Mouse (Mus musculus) heart, adult 2 months (tissue): Measurements from ENCODE around the gene Myo1d. TPM values are rescaled to one million over a fixed set of nuclear protein-coding genes. Genes with fewer than 3 reads are reported as not detected.

Source experiments
- DNase-seq, 2 experiments: peaks; one replicate each; pipeline ENCODE4 v3.0.0; 2021
- H3K27ac ChIP-seq: fragments of 200-600 bp; 2 replicates; pipeline ENCODE4 v1.8.1; 2022
- H3K27me3 ChIP-seq: fragments of 200-500 bp; 2 replicates; pipeline ENCODE4 v1.6.1; 2012; ENCODE audit warnings: mild to moderate bottlenecking, low read length, inconsistent platforms, mixed read lengths; ENCODE audit not compliant: control insufficient read depth, insufficient read depth
- H3K36me3 ChIP-seq: fragments of 200-500 bp; 2 replicates; pipeline ENCODE4 v1.6.1; 2012; ENCODE audit warnings: low read length, inconsistent platforms; ENCODE audit not compliant: control insufficient read depth, insufficient read depth
- H3K4me1 ChIP-seq: fragments of 200-500 bp; 2 replicates; pipeline ENCODE4 v1.6.1; 2011; ENCODE audit warnings: low read length; ENCODE audit not compliant: control insufficient read depth, insufficient read depth
- H3K4me3 ChIP-seq: fragments of 200-600 bp; 2 replicates; pipeline ENCODE4 v1.8.1; 2022
- H3K79me2 ChIP-seq: fragments of 200-500 bp; replicated peaks from 2 replicates; pipeline ENCODE4 v1.6.1; 2012; ENCODE audit warnings: mild to moderate bottlenecking, inconsistent platforms, low read length, moderate library complexity, mixed read lengths; ENCODE audit not compliant: control insufficient read depth, insufficient read depth
- H3K9ac ChIP-seq: fragments of 200-500 bp; 2 replicates; pipeline ENCODE4 v1.6.1; 2012; ENCODE audit warnings: low read depth, mild to moderate bottlenecking, control low read depth, inconsistent platforms, low read length, mixed read lengths
- CTCF ChIP-seq: fragments of 200-600 bp; IDR thresholded peaks from 2 replicates; pipeline ENCODE4 v1.8.1; 2022; ENCODE audit warnings: antibody characterized with exemption, mild to moderate bottlenecking, moderate library complexity
- EP300 ChIP-seq: fragments of 200-500 bp; IDR thresholded peaks from 2 replicates; pipeline ENCODE4 v1.6.1; 2011; ENCODE audit warnings: low read depth, low read length, control low read depth; ENCODE audit not compliant: insufficient read depth
- POLR2A ChIP-seq: fragments of 200-500 bp; IDR thresholded peaks from 2 replicates; pipeline ENCODE4 v1.6.1; 2011; ENCODE audit warnings: mild to moderate bottlenecking, low read depth, low read length, control low read depth; ENCODE audit not compliant: insufficient read depth
- WGBS: fragments of 180-500 bp; shearing (Covaris S2); methylation state at CpG from one replicate; pipeline ENCODE4 v1.1.7; 2018; 5-methylcytosine and 5-hydroxymethylcytosine counted together
- intact Hi-C: fragments of 180-260 bp; cut with DNase I; formaldehyde crosslinking; loops from one replicate; pipeline ENCODE4 v1.15.1; 2025
- polyA plus RNA-seq: library from polyadenylated mRNA; depleted of rRNA; stranded (reverse); fragments of >200 nt; gene quantifications from 2 replicates; pipeline ENCODE4 v1.2.3, GENCODE M21; 2012
- total RNA-seq, 2 experiments: library from RNA; stranded (reverse); gene quantifications; 2 replicates each; pipeline ENCODE4 v1.2.3; 2021

The Myo1d gene
- total and polyA plus RNA-seq, 3 experiments: 8.2 to 10.0 (median 9.3) TPM

DNA sequence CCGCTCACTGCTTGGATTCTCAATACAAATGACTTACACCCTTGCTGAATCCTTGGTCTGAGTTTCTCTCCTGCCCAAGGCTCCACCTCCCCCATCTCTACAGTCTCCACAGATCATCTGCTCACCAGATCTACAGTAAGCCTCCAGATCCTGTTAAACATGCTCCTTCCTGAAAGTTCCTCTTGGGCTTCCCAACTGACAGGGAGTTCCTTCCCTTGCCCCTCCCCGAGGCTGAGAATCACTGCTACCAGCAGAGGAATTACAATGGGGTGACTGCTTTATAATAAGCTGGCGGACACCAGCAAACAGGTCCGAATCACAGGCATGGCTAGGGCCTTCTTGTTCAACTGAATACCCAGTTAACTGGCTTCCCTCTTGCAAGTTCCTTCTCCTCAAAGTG lies 256.4 kb downstream of the Myo1d start:
- intact Hi-C loops: loop anchor here (5.0 kb wide), 1 partner anchor 46 kb away; the partner anchor contains the start of gene Cdk5r1
- H3K27me3 ChIP-seq: no peaks in the 10 kb centered on the region
- no peak overlapping the region for H3K9ac ChIP-seq
- 50% methylated on average over 4 of the region's 4 CpGs for WGBS
- H3K4me1 ChIP-seq: peaks cover 9% of the 10 kb centered on the region
- peak in 1 of 2 experiments; percentile 27 for DNase-seq
- peaks cover 2% of the 10 kb centered on the region for H3K36me3 ChIP-seq
- no peak overlapping the region for H3K4me3 ChIP-seq
- H3K27ac ChIP-seq: peak overlapping the region; percentile 57
- no peaks in the 10 kb centered on the region for H3K79me2 ChIP-seq
- TF ChIP-seq EP300 (no peak), POLR2A (0 out of 2 replicates have a peak, but pooled peaks have one; percentile 16)

DNA sequence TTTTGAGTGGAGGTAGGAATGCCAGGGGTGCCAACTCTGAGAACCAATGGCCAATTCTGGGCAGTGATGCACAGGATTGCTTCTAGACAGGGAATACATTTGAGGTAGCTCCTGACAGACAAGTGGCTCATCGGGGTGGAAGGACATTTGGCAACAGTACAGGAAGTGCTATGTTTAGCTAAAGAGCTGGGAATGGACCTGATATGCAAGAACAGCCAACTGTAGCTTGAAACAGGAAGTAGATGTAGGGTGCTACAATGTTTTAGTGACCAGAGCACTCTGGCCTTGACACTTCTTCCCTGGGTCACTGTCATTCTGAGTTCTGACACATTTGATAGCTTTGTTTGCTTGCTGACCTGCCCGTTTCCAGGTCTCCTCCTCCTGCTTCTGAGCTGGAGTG lies 257.0 kb downstream of the Myo1d start:
- Histone ChIP-seq H3K79me2 (no peaks in the 10 kb centered on the region), H3K27me3 (no peaks in the 10 kb centered on the region), H3K27ac (peak overlapping the region; percentile 57), H3K36me3 (peaks cover 2% of the 10 kb centered on the region), H3K4me3 (no peak overlapping the region), H3K9ac (no peak overlapping the region), H3K4me1 (peaks cover 9% of the 10 kb centered on the region)
- DNase-seq: peak in 1 of 2 experiments; percentile 32
- TF ChIP-seq EP300: no peak
- no peak for TF ChIP-seq CTCF
- no peak for TF ChIP-seq POLR2A
- intact Hi-C loops: loop anchor here (5.0 kb wide), 1 partner anchor 46 kb away; the partner anchor contains the start of gene Cdk5r1
- WGBS: 7% methylated on average over 2 of the region's 2 CpGs

DNA sequence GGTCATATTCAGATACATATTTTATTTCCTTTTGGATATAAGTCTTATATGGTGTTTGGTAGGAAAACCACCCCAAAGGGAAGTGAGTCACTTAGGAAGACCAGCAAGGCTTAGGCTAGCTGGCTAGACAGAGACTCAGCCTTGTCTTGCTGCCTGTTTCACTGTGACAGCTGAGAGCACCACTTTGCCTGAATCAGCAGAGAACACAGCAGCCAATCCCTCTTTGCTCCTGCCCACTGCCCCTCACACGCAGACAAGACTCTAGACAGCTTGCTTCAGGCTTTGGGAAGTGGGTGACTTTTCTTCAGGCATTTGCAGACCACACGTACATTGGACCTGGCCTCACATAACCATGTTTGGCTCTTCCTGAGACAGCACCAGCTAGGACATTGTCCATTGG lies 258.7 kb downstream of the Myo1d start:
- Histone ChIP-seq H3K27me3 (no peaks in the 10 kb centered on the region), H3K9ac (no peak overlapping the region), H3K4me3 (no peak overlapping the region), H3K4me1 (peaks cover 9% of the 10 kb centered on the region), H3K79me2 (no peaks in the 10 kb centered on the region), H3K27ac (no peak overlapping the region), H3K36me3 (peaks cover 2% of the 10 kb centered on the region)
- TF ChIP-seq POLR2A (no peak), CTCF (no peak), EP300 (no peak)
- intact Hi-C loops: loop anchor here (5.0 kb wide), 1 partner anchor 44 kb away; the partner anchor contains the start of gene Cdk5r1
- 81% methylated on average over 2 of the region's 2 CpGs for WGBS
- no peak for DNase-seq

GRCm38 (mm10) chr11:80518421-80519367 lies 261.1 kb downstream of the Myo1d start:
- Histone ChIP-seq H3K79me2 (no peaks in the 10 kb centered on the region), H3K27me3 (no peaks in the 10 kb centered on the region), H3K27ac (no peak overlapping the region), H3K4me3 (no peak overlapping the region), H3K9ac (no peak overlapping the region), H3K4me1 (peaks cover 7% of the 10 kb centered on the region), H3K36me3 (peaks cover 2% of the 10 kb centered on the region)
- 49% methylated on average over 9 of the region's 9 CpGs for WGBS
- intact Hi-C loops: no loop called here
- no peak for DNase-seq
- TF ChIP-seq POLR2A: no peak
- TF ChIP-seq CTCF: no peak
- TF ChIP-seq EP300: no peak

GRCm38 (mm10) chr11:80515895-80516294 lies 263.9 kb downstream of the Myo1d start:
- TF ChIP-seq POLR2A (no peak), EP300 (no peak), CTCF (no peak)
- Histone ChIP-seq H3K4me3 (no peak overlapping the region), H3K36me3 (no peaks in the 10 kb centered on the region), H3K9ac (no peak overlapping the region), H3K79me2 (no peaks in the 10 kb centered on the region), H3K4me1 (no peaks in the 10 kb centered on the region), H3K27ac (no peak overlapping the region), H3K27me3 (no peaks in the 10 kb centered on the region)
- intact Hi-C loops: no loop called here
- 89% methylated on average over 8 of the region's 8 CpGs for WGBS
- DNase-seq: no peak

GRCm38 (mm10) chr11:80515346-80515745 lies 264.5 kb downstream of the Myo1d start:
- 90% methylated on average over 1 of the region's 1 CpGs for WGBS
- no peaks in the 10 kb centered on the region for H3K27me3 ChIP-seq
- TF ChIP-seq CTCF: no peak
- no peak for TF ChIP-seq POLR2A
- no peak for TF ChIP-seq EP300
- no peak overlapping the region for H3K4me3 ChIP-seq
- H3K9ac ChIP-seq: no peak overlapping the region
- no peaks in the 10 kb centered on the region for H3K36me3 ChIP-seq
- intact Hi-C loops: no loop called here
- no peak overlapping the region for H3K27ac ChIP-seq
- no peaks in the 10 kb centered on the region for H3K79me2 ChIP-seq
- no peaks in the 10 kb centered on the region for H3K4me1 ChIP-seq
- DNase-seq: no peak
